Mouse (Mus musculus): ENCODE measurements at regions not wholly inside any gene's neighbourhood (a gene's known extent, or its start where the extent isn't known, plus 50 kb on each side); places are given as distances from the start of the nearest gene placed in this dataset.

GRCm38 (mm10) chr16:14800209-14800608 lies 106.2 kb upstream of the Efcab1 start:
- Histone ChIP-seq H3K4me3 (ENCODE audit: insufficient read depth, low read depth, low read length) (no peak overlapping the region), H3K36me3 (ENCODE audit: control insufficient read depth, insufficient read depth, low read length) (no peaks in the 10 kb centered on the region), H3K4me1 (ENCODE audit: control insufficient read depth, insufficient read depth, low read length) (no peaks in the 10 kb centered on the region), H3K27ac (ENCODE audit: insufficient read depth, low read depth, low read length) (no peak overlapping the region), H3K27me3 (replicated peaks; ENCODE audit: control insufficient read depth, insufficient read depth, low read length) (no peaks in the 10 kb centered on the region)
- 73% methylated on average over 13 of the region's 13 CpGs for WGBS
- no peak for TF ChIP-seq POLR2A (IDR thresholded peaks at IDR 0.05; ENCODE audit: low read depth, low read length)
- no peak for TF ChIP-seq CTCF (conservative IDR thresholded peaks at IDR 0.05; ENCODE audit: insufficient read depth, insufficient read length, low read depth, low read length)
- DNase-seq, result no peak

- no peak overlapping the region for H3K27ac ChIP-seq (ENCODE audit: insufficient read depth, low read depth, low read length)
- TF ChIP-seq POLR2A (IDR thresholded peaks at IDR 0.05; ENCODE audit: low read depth, low read length) (no peak), CTCF (conservative IDR thresholded peaks at IDR 0.05; ENCODE audit: insufficient read depth, insufficient read length, low read depth, low read length) (no peak)
- WGBS, result 78% methylated on average over 3 of the region's 3 CpGs
- H3K27me3 ChIP-seq (replicated peaks; ENCODE audit: control insufficient read depth, insufficient read depth, low read length), result no peaks in the 10 kb centered on the region; the same call in 1 of the 2 replicates
- H3K36me3 ChIP-seq (ENCODE audit: control insufficient read depth, insufficient read depth, low read length), result no peaks in the 10 kb centered on the region
- no peak for DNase-seq
- H3K4me1 ChIP-seq (ENCODE audit: control insufficient read depth, insufficient read depth, low read length), result no peaks in the 10 kb centered on the region
- no peak overlapping the region for H3K4me3 ChIP-seq (ENCODE audit: insufficient read depth, low read depth, low read length)
Measured at GRCm38 (mm10) chr16:14827008-14827407, 79.4 kb upstream of the Efcab1 start.

DNA sequence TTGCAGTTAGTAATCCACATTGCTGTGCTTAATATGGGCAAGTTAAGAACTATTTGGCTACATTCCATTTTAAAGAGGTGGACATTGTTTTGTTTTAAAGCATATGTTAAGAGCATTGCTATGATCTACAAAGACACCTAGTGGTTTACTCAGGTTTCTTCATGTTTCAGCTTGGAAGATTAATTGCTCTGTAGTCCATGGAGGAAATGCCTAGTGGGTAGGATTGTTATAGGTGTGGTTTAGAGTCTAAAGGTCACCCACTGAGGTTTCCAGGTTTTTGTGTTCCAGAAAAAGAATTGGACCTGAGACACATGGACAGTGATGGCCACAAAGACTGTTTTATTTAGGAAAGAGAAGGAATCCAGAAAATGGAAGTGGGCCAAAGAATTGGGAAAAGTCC lies 65.6 kb upstream of the Efcab1 start:
- Histone ChIP-seq H3K4me3 (ENCODE audit: insufficient read depth, low read depth, low read length) (no peak overlapping the region), H3K36me3 (ENCODE audit: control insufficient read depth, insufficient read depth, low read length) (no peaks in the 10 kb centered on the region), H3K27me3 (replicated peaks; ENCODE audit: control insufficient read depth, insufficient read depth, low read length) (no peaks in the 10 kb centered on the region), H3K4me1 (ENCODE audit: control insufficient read depth, insufficient read depth, low read length) (no peaks in the 10 kb centered on the region), H3K27ac (ENCODE audit: insufficient read depth, low read depth, low read length) (no peak overlapping the region)
- TF ChIP-seq CTCF (conservative IDR thresholded peaks at IDR 0.05; ENCODE audit: insufficient read depth, insufficient read length, low read depth, low read length) (no peak), POLR2A (IDR thresholded peaks at IDR 0.05; ENCODE audit: low read depth, low read length) (no peak)
- DNase-seq, result peak; percentile 71
